Mouse (Mus musculus) megakaryocyte, embryonic 14.5 days (primary cell): Measurements from ENCODE around the gene Gcn1l1.

Experiments used
- FLI1 ChIP-seq: IDR thresholded peaks from 2 replicates; pipeline ENCODE4 v1.6.1; 2012; ENCODE audit warnings: low read length, inconsistent platforms, mixed read lengths
- GATA1 ChIP-seq: IDR thresholded peaks from 3 replicates; pipeline ENCODE4 v1.6.1; 2012; ENCODE audit warnings: mixed read lengths, low read length, inconsistent platforms, borderline replicate concordance

- TF ChIP-seq GATA1 (no peak), FLI1 (no peak)
These were observed 103.9 kb downstream of the Gcn1l1 start for GRCm38 (mm10) chr5:115668986-115669385.
